Mouse (Mus musculus) erythroblast, embryonic 14.5 days (primary cell): ENCODE data around the gene Stard10.

ENCODE experiments used
- GATA1 ChIP-seq: IDR thresholded peaks from 2 replicates; pipeline ENCODE4 v1.6.1; 2012; ENCODE audit warnings: low read length, inconsistent platforms, mixed read lengths
- TAL1 ChIP-seq: IDR thresholded peaks from 3 replicates; pipeline ENCODE4 v1.6.1; 2012; ENCODE audit warnings: low read length, inconsistent platforms, mixed read lengths

- TF ChIP-seq GATA1 (no peak), TAL1 (no peak)
Measured at GRCm38 (mm10) chr7:101360406-101360805, 43.5 kb downstream of the Stard10 start.
